Mouse (Mus musculus): Measurements from ENCODE around the gene Cep55.

Gene Cep55

DNA sequence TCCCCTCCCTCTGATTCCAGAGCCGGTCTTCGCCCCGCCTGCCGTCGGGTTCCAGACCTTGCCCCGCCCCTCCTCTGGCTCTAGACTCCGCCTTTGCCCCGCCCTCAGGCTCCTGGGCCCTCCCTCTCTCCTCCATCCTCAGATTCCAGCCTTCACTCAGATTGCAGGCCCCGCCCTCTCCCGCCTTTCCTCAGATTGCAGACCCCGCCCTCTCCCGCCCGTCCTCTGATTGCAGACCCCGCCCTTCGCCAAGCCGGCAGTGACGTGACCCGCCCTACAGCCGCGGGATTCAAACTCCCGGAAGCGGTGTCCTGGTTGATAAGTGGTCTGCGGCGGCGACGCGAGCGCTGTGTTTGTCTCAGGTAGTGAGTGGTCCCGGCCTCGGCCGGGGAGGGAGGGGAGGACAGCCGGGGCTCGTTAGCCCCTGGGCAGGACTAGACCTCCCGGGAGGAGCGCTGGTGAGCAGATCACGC is at the start of gene Cep55:
Gene Cep55, plus strand, starts transcription at position 292 of the 473 bp plus-strand sequence.
- DNase-seq, result peak; percentile 98

GRCm38 (mm10) chr19:38011379-38011778 is 43.4 kb upstream of the Cep55 start:
- DNase-seq, result no peak

DNA sequence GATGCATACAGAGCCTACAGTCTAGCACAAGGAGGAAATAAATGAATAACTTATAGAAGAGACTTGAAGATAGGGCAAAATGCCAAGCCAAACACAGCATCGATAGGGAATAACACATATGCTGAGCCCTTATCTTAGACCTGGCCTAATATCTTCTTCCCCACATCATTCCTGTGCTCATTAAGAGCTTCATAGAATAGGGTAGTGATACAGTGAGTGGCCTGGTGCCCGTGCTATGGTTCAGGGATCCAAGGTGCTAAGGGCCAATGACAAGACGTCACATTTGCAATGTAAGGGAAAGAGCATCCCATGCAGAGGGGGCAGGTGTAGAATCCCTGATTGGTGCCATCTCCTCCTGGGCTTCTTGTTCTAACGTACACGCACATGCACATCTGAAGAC is 40.4 kb upstream of the Cep55 start:
- no peak for DNase-seq

- DNase-seq, result no peak
These were observed 39.5 kb upstream of the Cep55 start for GRCm38 (mm10) chr19:38015180-38015872.

- DNase-seq, result no peak
These were observed 38.9 kb upstream of the Cep55 start for GRCm38 (mm10) chr19:38015873-38016254.

DNA sequence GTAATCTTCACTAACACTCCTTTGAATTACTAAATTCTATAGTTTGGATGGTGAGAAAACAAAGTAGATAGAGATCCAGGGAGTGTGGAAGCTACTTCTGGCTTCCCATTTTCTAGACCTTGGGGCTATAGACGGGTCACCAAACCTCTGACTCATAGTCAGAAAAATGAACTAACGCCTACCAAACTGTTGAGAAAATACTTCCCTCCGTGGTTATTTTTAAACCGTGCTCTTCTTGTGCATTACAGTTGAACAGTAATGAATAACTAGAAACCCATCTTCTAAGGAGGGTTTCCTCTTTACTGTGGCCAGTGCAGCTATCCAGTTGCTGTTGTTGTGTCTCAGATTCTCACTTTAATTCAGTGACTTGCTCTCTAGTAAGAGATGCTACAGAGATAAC is 32.1 kb upstream of the Cep55 start:
- no peak for DNase-seq

DNA sequence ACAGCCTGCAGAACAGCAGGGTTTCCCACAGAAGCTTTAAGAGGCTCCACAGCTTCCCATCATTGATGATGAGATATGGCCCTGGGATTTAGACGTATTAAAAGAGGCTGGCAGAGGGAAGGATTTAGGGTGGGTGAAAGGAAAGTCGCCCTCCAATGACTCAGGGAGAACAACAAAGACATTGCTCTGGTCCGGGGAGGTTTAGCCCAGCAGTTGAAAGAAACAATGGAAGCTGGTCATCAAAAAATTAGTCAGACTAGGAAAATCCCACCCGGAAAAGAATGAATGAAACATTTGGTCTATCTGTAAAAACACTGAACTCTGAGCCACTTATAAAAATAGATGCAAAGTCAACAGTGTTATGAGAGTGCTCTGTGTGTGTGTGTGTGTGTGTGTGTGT is 31.2 kb upstream of the Cep55 start:
- DNase-seq, result no peak

DNA sequence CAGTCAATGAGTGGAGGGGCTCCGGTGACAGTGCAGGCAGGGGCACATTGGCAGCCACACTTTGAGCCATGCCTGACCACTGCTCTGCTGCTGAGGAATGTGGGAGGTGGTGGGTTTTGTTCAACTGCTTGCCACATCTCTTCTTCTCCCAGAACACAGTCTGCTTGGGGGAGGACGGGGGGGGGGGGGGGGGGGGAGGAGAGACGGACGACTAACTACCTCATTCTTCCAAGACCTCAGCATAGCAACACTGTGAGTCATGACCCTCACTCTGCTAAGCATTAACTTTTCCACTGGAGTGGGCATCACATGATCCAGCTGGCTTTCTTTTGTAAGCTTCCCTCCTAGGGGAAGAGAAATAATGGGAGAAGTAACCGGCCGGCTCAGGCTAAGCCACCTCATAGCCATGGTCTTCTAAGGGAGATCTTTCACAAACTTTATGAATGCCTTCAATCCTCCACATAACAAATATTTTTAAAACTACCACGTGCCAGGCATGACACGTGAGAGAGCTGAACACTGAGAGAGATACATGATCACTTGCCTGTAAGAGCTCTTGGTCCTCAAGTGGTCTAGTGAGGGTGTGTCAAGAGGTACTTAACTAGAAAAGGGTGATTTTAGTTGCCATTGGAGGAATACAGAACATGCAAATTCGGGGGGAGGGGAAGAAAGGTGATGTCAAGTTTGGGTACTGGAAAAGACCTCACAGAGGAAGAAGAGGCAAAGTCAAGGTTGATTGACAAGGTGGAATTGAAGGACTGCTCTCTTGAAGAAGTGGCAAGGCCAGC is 29.4 kb upstream of the Cep55 start:
- DNase-seq, result no peak

DNA sequence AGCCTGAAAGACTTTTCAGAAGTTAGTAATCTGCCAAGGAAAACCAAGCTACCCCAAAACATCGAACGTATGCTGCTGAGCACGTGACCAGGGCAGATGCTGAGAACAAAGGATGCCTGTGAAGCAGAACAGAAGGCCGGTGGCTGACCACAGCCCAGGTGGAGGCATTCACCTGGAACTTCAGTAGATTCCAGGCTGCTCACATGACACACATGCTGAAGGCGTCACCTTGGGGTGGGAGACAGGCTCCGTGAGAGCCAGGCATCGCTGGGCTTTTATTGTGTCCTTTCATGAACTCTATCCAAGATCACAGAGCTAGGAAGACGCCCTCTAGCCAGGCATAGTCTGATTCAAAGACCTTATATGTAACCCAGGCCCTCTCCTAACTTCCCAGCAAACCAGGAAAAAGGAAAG is 28.6 kb upstream of the Cep55 start:
- DNase-seq, result no peak

DNA sequence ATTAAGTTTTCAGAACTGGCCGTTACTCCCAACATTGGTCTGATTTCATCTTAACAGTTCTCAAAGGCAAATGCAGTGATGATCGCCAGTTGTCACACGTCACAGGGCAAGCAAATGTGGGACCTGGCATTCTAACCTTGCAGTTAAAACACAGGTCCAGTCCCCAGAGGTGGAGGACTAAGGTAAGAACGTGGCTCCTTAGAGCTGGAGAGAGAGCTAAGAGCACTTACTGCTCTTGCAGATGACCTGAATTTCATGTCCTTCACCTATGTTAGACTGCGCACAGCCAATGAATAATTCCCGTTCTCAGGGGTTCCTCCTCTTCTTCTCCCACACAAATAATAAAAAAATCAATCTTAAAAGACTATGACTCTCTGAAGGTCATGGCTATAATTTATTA is 27.4 kb upstream of the Cep55 start:
- no peak for DNase-seq

GRCm38 (mm10) chr19:38027881-38028521 is 26.8 kb upstream of the Cep55 start:
- no peak for DNase-seq

DNA sequence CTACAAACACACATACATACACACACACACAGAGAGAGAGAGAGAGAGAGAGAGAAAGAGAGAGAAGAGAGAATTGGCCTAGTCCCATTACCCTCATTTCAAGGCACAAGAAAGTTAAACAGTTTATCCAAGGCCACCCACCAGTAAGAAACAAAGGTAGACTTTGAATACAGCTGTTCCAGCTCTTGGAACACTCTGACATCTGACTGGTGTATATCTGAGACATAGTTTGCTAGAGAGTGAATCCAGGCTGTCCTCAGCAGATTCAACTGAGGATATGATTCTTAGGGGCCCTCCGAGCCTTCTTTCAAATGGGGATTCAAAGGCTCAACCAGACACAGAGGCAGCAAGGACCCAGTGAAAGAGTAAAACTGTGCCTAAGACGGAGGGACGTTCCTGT is 25.5 kb upstream of the Cep55 start:
- DNase-seq, result no peak

GRCm38 (mm10) chr19:38029871-38030270 is 24.9 kb upstream of the Cep55 start:
- DNase-seq, result no peak

GRCm38 (mm10) chr19:38030673-38031137 is 24.1 kb upstream of the Cep55 start:
- DNase-seq, result peak; percentile 69

DNA sequence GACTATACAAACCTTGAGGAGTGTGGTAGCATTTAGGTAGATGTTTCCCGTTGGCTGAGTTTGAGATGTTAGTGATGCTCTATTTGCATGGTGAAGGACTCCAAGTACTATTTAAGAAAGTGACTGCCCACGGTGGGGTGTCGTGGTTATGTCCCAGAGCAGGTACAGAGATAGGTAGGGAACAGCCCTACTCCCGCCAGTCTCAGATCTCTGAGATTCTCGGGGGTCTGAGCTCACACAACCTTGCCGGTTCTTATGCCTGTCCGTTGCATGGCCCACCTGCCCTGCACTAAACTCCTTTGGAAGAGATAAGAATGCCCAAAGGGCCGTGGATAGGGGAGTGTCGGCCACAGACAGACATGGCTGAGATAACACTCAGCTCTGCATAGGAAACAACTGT is 23.7 kb upstream of the Cep55 start:
- DNase-seq, result no peak

DNA sequence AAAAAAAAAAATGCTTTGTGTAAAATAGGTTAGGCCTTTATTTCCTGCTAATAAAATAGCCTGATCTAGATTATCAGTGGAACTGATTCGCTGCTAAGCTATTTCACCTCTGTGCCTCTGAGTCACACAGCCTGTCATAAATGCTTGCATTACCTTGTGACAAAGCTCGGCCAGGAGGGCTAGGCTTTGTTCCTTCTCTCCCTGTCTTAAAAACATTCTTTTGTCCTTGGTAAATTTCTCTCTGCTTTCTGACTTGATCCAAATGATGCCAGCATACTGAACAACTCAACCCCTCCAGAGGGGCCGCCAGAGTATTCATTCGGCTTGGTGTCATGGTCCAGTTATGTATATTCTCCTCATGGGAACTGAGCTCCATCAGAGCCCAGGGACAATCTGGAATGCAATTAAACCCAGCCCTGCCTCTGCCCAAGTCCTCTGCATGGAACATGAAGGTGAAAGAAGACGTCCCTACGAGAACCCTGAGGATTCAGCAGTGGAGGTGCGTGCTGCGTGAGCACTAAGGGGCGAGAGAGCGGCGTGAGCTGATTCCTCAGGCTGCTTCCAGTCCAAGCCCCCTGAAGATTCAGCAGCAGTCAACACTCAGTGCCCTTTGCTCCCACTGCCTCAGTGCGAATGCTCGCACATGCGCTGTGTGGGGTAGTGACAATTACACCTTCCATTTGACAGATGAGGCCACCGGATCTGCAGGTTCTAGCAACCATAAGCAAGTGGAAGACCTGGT is 21.6 kb upstream of the Cep55 start:
- DNase-seq, result no peak

- DNase-seq, result no peak
These were observed 21.1 kb upstream of the Cep55 start for GRCm38 (mm10) chr19:38033735-38034057.

DNA sequence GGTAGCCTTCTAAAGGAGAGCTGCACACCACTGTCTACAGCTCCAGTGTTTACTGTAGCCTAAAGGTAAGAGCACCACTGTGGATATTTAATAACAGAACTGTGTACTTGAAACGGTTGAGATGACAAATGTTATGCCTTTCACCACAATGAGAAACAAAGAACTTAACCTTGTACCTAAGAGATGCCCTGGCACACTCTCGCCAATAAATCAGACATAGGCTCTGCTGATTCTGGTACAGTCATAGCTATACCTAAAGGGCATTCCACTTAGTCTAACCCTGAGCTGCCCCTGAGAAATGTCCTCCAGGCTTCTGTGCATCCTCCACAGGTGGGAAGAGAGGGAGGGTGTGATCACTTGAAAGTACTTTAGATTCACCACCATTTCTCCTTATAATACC is 20.1 kb upstream of the Cep55 start:
- no peak for DNase-seq

DNA sequence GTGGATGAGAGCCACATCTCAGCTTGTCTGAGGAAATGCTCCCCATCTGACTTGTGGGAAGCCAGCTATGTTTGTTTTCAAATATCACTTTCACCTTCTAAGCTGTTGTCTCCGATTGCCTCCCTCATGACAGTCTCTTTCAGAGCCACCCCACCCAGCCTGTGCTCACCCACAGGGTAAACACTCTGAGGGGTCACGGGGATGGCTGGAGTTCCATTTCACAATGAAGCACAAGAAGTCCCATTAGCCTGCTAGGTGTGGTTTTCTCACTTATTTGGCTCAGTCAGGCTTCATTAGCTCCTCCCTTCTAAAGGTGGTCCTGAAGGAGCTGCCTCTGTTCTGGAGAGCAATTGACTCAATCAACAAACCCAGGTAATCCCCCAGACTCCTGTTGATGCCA is 19.0 kb upstream of the Cep55 start:
- no peak for DNase-seq

DNA sequence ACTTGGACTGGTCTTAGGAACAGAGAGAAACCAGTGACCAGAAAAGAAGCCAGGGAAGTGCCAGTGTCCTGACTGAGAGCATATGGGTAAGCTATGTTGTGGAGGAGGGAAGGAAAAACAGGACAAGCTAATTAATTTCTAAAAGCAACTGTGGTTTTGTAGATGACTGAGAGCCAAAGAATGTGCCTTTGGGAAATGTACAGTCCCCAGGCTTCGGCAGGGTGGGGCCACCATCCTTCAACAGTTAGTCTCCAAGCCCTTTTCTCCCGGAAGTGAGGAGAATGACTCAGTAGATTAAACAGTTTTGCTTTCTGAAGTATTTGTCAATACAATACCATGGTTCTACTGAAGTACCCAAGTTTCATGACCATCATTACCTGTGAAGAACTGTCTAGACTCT is 16.5 kb upstream of the Cep55 start:
- no peak for DNase-seq

DNA sequence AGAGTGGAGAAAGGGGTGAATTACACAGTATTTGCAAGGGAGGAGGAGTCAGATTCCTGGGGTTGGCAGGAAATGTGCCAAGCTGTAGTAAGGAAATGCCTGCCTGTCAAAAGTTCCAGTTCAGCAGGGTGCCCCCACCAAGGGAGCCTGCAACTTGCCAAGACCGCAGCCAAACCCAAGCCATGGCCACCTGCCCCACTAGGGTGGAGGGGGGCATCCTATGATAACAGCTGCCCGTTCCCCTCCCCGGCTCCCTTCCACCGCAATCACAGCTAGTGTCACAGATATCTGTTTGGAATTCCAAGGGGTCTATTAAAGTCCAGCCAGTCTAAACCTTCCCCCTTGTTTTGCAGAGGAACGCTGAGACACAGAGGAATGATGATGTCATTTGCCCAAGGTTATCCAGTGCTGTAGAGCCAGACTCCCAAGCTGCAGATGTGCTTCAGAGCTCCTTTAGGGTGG is 12.5 kb upstream of the Cep55 start:
- DNase-seq, result no peak

GRCm38 (mm10) chr19:38043281-38043981 is 11.4 kb upstream of the Cep55 start, which contains the start of gene Myof:
Gene Myof, minus strand, starts transcription at chr19:38043577.
- DNase-seq, result peak; percentile 55

Measured in thymus, postnatal 14 days (tissue).